Mouse (Mus musculus) sigmoid colon, adult 10 weeks (tissue): ENCODE results near the gene Spag4. TPM values are rescaled to one million over a fixed set of nuclear protein-coding genes. Genes with fewer than 3 reads are reported as not detected.

Experiments
- polyA plus RNA-seq: library from polyadenylated mRNA; stranded (reverse); fragments of 350-450 nt; fragmentation: Illumina TruSeq; extraction: RNeasy Lipid Tissue Mini Kit (QIAGEN cat#74804); gene quantifications from one replicate; pipeline ENCODE4 v1.2.3, GENCODE M21; 2014; ENCODE audit warnings: low read depth, low replicate concordance

The Spag4 gene
- polyA plus RNA-seq, result not detected

GRCm38 (mm10) chr2:156065099-156066041, at the start of gene Spag4:
Gene Spag4 (plus strand): TSS chr2:156065175.

GRCm38 (mm10) chr2:156052816-156053215, 12.2 kb upstream of the Spag4 start, which contains the start of gene Fer1l4:
Gene Fer1l4 (minus strand): TSS chr2:156052947.

GRCm38 (mm10) chr2:156111358-156112079, 46.5 kb downstream of the Spag4 start, which contains the start of the genes Cpne1 and Rbm12:
Gene Cpne1 (minus strand): TSS chr2:156111965.
Gene Rbm12 (minus strand): TSS chr2:156111978.

Other genes with a start within 250 kb of the Spag4 start
- 9.9 TPM for gene BC029722, start 245.7 kb upstream of the Spag4 start, polyA plus RNA-seq
- 19.9 TPM for gene Eif6, start 238.2 kb upstream of the Spag4 start, polyA plus RNA-seq
- gene Fam83c, start 230.3 kb upstream of the Spag4 start, polyA plus RNA-seq, result 5.2 TPM
- gene Uqcc1, start 134.9 kb upstream of the Spag4 start, polyA plus RNA-seq, result 40.9 TPM
- gene Gm15557, start 124.4 kb upstream of the Spag4 start, polyA plus RNA-seq, result not detected
- gene Gdf5, start 119.8 kb upstream of the Spag4 start, polyA plus RNA-seq, result not detected
- gene Cep250, start 108.7 kb upstream of the Spag4 start, polyA plus RNA-seq, result 1.5 TPM
- 2.8 TPM for gene 6430550D23Rik, start 57.2 kb upstream of the Spag4 start, polyA plus RNA-seq
- 13.5 TPM for gene Ergic3, start 57.1 kb upstream of the Spag4 start, polyA plus RNA-seq
- gene Fer1l4, start 12.2 kb upstream of the Spag4 start, polyA plus RNA-seq, result not detected
- gene Cpne1, start 46.8 kb downstream of the Spag4 start, polyA plus RNA-seq, result 49.2 TPM
- 21.5 TPM for gene Rbm12, start 46.8 kb downstream of the Spag4 start, polyA plus RNA-seq
- 14.9 TPM for gene Gm28036, start 61.9 kb downstream of the Spag4 start, polyA plus RNA-seq
- 1.3 TPM for gene Romo1, start 78.9 kb downstream of the Spag4 start, polyA plus RNA-seq
- gene Nfs1, start 79.0 kb downstream of the Spag4 start, polyA plus RNA-seq, result 62.9 TPM
- 1,044 TPM for gene Rbm39, start 115.1 kb downstream of the Spag4 start, polyA plus RNA-seq
- 19.2 TPM for gene Phf20, start 131.3 kb downstream of the Spag4 start, polyA plus RNA-seq
- 1.8 TPM for gene Cnbd2, start 247.1 kb downstream of the Spag4 start, polyA plus RNA-seq
- not detected for gene Scand1, start 247.5 kb downstream of the Spag4 start, polyA plus RNA-seq